Mouse (Mus musculus) naive thymus-derived CD4-positive, alpha-beta T cell, adult 2 months (primary cell): ENCODE results near the gene Gif.

Experiments
- DNase-seq: peaks from one replicate; pipeline ENCODE4 v3.0.0-alpha.2; 2011; ENCODE audit warnings: low read depth

Gif gene

DNA sequence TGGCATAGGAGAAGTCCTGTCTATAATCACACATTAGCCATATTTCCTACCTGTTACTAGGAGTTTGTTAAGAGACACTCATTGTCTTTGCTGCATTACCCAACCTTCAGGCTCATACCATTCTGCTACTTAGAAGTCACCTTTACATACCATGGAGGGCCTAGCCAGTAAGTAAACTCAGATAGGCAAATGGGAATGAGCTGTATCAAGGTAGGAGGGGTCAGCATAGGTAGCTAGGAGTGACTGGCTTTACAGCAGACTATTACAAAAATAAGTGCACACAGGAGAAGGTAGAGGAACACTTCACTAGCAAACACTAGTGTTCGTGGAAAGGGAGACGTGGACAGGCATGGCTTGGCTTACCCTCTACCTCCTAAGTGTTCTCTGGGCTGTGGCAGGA lies at the start of gene Gif:
Gene Gif (plus strand): TSS at position 257 of the 400 bp plus-strand sequence.
- no peak for DNase-seq

DNA sequence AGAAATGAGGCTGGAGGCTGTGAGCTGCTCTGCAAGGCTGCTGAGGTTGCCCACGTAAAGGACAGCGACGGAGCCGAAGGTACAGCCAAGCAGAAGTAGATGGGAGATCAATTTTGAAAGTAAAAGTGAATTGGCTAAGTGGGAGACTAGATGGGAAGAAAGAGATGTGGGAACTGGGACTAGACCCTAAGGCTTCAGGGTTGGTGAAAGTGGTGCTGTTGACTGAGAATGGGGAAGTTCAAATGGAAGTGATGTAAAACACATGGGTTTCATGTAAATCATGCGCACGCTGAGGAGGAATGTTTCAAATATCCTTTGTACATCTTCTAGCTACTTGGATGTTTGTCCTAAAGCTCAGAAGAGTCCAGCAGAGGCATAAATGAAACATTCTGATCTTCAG lies 49.0 kb upstream of the Gif start:
- DNase-seq = no peak

DNA sequence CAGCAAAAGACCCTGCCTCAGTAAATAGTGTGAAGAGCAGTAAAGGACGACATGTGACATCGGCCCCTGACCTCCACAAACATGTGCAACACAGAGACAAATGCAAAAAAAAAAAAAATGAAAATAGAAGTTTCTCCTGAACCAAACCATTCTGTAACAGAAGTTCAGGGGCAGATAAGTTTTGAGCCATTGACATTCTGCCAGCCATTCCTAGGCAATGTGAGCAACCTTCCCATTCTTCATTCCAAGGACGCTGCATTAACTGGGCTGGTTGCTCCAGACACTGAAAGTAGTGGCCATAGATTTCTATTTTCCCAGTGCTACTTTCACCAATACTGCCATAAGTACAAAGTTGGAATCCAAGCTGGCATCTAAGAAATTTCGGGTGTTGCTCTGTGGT lies 34.9 kb upstream of the Gif start:
- no peak for DNase-seq

DNA sequence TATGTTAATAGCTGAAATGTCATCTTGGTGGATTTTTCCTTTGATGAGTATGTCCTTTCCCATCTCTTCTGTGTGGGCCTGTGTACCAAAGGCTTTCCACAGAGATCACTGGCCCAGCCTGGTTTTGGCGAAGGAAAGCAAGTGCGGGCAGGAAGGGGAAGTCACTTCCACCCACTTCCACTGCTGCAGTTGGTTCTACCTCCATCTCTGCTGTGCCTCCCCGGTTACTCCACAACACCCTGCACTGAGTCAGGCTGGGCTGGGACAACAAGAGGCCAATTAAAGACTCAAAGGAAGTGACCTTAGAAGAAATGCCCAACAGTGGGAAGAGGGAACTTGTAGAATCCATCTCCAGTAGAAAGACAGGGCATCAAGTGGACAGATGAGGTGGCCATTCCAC lies 27.3 kb upstream of the Gif start:
- DNase-seq = no peak

DNA sequence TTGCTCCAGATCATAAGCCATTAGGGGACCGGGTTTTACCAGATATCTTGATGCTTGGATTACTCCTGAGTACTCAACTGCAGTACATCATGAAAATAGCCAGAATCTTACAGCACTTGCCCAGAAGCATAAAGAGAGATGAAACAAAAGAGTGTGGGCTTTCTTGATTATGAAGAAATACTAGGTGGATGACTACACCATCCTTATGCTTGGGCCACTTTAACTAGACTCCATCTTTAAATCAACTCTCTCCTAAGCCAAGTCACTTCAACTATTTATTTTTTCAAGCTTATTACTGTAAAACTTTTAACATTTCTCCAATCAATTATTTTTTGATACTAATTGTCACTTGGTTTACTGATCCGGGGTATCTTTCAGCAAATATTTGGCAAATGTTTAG lies 23.5 kb upstream of the Gif start:
- DNase-seq = no peak

DNA sequence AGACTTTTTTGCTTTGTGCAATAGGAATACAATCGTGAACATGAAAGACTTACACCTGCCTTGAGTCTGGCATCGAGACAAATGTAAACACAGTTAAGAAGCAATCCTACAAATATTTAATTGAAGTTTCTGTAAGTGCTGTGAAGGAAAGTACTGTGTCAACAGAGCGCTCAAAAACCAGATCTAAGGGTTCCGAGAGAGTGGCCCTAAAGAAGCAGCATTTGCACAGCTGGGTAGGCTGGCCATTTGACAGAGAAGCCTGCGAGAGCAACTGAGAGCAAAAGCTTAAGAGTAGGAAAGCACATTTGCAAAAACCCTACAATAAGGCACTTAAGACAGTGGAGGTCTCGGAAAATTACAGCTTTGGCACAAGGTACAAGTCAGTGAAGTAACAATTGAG lies 23.1 kb upstream of the Gif start:
- no peak for DNase-seq

DNA sequence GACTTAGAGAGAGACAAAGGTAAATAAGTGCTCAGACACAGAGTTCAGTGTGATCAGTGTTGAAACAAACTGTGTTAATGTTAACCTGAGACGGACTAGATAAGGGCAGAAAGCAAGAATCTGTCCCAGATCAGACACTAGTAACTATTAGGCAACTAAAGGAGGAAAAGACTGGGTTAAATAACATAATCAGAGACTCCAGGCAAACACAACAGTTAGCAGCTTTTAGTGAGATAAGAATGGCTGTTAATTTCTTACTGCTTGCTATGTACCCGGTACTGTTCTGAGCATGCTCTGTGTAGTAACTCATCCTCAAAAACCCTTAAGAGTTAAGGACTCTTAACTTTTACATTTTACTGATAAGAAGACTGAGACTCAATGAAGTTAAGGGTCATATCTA lies 21.4 kb upstream of the Gif start:
- DNase-seq = no peak

DNA sequence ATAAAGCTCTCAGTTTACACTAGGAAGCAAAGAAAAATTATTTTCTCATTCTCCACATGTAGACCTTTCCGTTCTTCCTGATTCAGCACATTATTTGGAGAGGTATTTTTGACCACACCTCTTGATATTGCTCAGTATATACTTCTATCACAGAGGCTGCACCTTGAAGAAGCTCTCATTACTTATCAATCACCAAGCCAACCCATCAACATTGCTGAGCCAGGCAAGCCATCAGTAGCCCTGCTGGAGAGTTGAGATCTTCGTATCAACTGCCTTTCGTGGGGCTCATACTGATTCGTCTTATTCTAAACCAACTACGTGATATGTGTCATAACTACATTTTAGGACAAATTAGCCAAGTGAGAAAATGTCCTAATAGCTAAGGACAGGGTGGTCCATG lies 20.1 kb upstream of the Gif start:
- no peak for DNase-seq

DNA sequence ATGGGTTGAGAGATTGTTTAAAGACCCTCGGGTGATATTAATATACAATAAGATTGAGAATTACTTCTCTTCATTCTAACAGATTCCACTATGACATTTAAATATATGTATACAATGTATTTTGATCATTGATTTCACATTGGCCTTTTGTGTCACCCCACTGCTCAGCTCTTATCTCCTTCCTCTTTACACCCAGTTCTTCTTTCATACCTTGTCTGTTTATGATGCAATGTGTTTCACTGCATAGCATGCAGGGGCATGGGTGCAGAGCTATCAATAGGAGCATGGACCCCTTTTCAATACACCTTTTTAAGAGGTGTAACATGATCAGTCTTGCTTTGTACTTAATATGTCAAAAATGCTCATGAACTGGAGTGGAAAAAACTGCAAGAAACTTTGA lies 17.1 kb upstream of the Gif start:
- no peak for DNase-seq

DNA sequence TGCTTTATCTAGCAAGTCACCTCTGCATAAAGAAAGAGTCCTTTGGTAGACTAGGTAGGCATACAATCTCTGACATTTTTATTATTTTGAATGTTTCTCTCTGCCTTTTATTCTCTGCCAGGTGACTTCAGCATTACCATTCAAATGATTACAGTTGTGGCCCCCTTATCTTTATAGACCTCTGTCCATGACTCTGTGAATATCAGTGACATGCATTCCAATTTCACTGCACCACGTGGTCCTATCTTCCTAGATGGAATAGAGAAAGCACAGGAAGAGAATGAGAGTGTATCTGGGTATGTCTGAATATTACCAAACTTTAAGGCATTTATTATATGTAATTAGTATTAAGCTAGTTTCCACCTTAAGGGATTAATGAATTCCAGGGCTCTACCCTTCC lies 10.9 kb upstream of the Gif start:
- no peak for DNase-seq

DNA sequence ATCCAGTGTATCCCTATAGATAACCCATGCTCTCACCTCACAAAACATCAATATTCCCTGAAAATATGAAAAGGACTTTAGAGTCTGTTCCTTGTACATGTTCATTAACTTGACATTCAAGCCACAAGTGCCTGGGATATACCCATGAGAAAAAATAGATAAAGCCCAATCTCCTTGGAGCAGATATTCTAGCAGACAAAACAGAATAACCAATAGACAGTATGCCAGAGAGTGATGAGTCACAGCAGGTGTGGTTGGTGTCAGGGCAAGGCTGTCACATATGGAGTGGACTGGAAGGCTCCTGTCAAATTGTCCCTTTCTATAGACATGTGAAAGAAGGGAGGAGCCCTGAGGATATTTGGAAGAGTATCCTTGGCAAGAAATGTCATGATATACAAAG lies 1.7 kb upstream of the Gif start:
- no peak for DNase-seq

DNA sequence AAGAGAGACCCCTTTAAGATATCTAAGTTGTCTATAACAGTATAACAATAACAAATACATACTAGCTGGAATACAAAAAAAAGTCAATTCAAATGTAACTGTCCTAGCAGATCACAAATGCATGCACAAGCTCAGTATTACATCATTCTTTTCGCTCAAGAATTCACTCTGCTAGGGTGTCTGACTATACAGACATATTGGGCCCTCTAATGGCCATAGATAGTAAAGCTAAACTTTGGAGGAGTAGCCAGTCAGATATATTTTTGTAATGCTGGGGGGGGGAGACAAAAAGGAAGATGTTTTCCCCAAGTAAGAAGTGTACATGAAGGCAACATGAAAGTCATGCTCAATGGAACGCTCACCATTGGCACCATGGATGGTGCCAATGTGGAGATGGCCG lies 17.7 kb downstream of the Gif start:
- no peak for DNase-seq

DNA sequence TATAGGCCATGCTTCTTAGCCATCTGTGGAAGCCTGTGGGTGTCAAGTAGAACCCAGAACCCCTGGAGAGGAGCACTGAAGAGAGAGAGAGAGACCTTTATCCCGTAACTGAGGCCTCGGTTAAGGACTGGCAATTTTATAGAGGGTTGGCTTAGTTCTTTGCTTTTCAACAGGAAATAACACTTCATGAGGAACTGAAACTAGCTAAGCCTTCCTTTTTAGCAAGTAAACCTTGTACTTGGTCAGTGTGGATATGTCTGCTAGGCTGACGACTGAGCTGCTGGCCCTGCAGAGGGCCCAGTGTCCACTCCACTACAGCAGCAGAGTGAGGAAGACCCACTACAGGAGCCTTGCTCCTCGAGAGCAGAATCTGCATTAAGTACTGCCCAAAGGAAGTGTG lies 19.1 kb downstream of the Gif start:
- no peak for DNase-seq

DNA sequence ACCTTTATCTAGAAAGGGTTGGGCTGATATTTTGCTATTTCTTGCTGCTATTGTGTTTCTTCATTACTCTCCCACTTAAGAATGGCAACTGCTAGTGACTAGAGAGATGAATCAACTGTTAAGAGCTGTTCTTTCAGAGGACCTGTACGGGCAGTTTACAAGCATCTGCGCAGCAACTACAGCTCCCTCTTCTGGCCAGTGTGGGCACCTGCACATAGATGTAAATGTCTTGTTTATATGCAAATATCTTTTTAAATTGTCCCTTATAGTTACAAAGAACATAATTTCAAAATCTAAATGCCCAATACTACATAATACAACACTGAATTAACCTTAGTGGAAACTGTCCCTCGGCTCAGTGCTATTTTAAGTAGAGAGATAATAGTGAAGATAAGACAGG lies 20.8 kb downstream of the Gif start:
- DNase-seq = peak; percentile 78

DNA sequence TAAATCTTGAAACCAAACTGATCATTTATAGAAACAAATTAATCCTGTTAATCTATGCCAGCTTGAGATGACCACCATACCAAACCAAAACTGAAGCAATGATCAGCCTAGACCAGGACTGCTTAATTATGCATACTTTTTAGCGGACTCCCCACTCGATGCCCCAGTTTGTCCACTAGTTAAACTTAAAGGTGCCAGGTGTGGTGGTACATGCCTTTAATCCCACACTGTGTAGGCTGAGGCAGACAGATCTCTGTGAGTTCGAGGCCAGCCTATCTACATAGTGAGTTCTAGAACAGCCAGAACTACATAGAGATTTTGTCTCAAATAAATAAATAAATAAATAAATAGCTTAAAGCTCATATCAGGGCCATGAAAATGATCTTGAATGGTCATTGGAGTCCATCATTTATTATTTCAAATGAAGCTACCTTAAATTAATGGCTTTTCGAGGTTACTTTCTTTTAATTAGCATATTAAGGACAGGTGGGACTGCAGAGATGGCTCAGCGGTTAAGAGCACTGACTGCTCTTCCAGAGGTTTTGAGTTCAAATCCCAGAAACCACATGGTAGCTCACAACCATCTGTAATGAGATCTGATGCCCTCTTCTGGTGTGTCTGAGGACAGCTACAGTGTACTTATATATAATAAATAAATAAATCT lies 22.0 kb downstream of the Gif start:
- DNase-seq = peak; percentile 15

DNA sequence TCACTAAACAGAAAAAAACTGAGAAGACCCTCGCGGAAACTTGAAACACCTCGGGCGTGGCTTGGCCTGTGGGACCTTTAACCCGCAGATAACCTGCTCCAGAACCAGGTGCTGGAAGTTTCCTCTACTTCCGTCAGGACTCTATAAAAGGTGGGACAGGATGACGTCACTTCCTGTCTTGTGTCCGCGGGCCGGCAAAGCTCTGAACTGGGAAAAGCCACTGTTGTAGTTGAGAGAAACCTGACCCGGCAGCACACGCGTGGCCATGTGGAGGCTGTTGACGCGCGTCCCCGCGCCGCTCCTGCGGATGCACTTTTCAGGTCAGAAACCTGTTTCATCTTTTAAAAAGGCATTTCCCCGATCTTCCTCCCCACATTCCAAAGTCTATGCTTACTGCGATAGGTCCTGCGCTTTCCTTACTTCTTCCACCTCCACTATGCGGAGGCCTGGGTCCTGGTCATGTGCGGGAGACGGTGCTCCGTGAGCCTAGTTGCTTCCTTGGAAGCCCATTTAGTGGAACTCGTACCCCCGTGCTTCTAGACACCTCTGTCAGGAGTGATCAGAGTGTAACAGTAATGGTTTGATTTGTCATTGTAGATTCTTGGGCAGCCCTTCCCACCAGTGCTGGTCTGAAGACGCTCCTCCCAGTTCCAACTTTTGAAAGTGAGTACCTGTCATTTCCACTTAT lies 23.0 kb downstream of the Gif start, which contains the start of gene Mrpl16:
Gene Mrpl16 (plus strand): TSS at position 187 of the 688 bp plus-strand sequence.
- DNase-seq = peak; percentile 97

DNA sequence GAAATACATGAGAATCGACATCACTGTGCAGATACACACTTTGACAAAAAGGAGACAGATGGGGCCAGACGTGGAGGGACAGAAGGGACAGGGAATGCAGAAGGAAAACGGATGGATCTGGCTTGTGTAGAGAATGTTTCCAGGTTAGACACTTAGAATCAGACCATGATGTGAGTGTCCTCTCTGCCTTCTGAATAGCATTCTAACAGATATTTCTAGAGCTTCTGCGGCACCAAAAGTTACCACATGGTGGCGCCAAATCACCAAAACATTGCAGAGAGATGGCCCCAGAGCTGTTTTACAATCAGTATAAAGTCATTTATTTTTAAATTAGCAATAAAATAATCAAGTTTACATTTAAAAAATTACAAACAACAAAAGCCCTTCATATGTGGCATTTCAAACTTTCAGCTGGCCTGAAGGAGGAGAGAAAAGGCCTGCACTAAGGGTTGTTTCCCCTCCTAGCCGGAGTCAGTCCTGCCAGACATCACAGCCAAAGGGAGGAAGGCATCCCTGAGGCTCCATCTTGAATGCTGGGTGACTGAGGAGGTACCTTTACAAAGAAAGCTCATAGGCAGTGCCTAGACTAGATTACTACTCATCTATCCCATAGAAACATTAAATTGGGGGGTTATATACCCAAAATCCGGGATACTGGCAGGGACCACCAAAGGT lies 30.0 kb downstream of the Gif start:
- DNase-seq = peak; percentile 78

DNA sequence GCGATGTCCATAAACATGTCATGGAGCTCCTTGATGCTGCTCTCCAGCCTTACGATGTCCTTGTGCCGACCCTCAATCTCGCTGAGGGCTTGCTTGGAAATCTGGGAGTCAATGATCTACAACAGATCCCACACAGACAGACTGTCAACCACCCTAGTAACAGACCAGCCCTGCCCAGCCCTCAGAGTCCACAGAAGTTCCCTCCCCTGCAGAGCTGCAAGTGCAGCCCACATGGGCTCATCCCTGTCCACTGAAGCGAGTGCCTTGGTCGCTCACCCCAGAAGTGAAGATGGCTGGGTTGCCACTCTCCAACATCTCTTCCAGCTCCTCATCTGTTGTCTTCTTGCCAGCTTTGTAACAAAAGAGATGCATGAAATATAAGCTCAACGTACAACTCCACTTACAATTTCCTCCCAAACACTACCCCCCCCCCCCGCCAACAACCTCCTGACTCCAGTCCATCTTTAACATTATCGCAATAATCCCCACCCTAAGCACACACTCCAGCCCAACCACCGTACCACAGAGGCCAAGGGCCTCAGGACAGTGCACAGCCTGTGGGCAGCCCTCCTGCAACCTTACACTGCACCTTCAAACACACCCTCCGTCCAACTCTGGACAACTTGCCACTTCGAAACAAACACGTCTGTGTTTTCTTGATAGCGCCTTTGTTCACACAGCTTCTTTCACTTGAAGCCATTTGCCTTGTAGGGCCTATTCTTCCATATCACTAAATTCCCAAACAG lies 38.2 kb downstream of the Gif start:
- DNase-seq = no peak

DNA sequence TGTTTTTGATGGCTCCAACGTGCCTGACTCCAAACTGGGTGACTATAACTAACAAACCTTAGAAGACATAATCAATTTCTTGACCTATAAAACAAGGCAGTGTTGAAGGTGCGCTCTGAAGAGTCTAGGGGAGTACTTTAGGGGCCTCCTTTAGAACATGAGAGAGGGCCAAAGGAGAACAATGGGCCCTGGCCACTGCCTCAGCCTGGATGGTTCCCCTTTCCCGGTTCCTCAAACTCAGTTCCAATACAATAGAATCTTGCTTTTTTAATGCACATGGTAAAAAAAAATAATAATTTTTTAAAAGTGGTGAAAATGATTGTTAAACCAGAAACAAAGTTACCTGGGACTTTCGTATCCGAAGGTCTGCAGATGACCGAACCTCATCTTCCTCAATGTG lies 40.5 kb downstream of the Gif start:
- DNase-seq = no peak

DNA sequence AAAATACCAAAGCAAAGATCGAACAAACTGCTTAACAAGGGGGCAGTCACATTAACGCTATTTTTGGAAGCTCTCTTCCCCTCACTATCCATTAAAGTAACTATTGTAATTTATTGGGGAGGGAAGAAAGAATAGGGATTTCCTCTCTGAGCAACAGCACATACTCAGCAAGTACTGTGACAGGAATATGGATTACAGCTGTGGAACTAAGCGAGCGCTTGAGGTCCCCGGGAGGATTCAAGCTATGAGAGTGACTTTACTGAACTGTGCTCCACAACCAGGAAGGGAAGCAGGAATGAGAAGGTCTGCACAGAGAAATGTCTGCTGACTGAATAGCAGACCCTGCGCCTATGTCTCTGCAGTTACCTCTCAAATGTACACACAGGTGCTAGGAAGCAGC lies 41.5 kb downstream of the Gif start:
- no peak for DNase-seq

DNA sequence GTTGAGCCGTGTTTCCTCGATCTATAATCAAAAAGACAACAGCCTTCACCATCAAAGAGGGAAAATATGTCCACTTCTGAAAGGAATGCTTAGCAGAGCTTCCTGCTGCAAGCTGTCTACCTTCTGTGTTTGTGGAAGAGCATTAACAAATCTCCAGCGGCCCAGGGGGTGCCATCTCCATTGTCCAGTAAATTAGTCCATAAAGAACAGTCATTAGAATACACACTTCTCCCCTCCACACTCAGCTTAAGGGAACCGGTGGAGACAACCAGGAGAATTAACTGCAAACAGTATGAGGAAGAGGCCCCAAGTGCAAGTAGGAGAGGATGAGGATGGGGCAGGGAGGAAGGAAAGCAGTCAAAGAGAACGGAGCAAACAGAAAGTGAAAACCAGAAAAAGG lies 44.5 kb downstream of the Gif start:
- no peak for DNase-seq

DNA sequence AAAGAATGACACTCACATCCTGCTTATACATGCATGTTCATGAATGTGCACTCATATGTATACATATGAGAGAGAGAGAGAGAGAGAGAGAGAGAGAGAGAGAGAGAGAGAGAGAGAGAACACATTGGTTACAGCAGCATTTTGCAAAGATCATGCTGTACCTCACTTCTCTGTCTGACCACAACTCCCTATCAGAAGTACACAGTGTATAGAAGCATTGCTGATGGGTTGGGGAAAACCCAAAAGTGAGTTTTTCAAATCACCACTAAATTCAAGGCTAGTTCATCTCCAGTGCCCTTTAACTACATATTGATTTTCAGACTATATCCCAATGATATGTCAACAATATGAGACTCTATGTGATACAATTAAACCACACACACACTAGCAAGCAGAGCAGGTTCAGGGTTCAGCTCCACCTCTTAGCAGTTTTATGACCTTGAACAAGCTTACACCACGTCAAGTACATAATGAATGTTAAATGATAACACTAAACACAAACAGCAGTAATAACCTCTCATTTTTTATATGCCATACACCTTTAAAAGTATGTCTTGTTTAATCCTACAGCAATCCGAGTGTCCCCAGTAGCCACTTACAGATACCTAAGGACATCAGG lies 46.5 kb downstream of the Gif start:
- no peak for DNase-seq
